Mouse (Mus musculus): ENCODE results near the gene Tmem108. TPM values are rescaled to one million over a fixed set of nuclear protein-coding genes. Genes with fewer than 3 reads are reported as not detected.

Tmem108 gene
- total and polyA plus RNA-seq, 2 experiments from 2014 or later = 23.5 to 25.1 TPM

DNA sequence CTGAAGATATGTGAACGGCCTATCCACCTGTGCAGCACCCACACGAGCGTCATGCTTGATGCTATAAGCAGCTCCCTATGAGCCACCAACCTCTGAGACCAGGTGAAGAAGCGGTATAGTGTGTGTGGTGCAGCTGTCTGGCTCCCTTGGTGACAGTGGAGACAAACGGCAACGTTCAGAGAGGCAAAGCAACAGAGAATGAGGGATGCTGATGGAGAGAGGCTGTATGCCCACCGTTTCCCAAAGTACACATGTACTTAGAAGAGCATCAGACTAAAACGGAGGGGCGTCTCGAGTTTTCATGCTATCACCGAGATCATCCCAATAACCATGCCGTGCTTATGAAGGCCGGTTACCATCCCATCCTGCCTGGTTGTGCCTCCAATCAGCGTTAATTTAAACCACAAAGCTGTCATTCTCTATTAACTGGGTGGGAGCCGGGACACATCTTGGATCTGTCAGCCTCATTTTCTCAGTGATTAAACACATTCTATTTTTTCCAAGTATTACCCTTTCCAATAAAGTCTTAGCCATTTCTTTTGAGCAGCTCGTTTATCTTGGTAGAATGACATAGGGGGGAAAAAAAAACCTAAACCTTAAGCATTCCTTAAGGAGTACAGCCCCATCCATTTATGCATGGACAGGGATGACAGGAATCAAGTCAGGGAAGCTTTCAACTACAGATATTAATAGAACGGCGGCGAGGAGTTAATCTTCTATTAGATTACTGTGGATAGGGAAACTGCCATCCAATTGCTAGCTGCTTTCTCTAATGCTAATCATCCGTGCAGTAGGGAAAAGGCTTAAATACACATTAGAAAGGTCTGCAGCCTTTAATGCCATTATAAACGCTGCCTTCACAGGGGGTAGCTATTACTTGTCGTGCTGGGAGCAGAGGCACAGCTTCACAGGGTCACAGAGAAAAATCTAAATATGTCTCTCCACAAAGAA lies 214.7 kb downstream of the Tmem108 start:
- Histone ChIP-seq H3K9ac (replicated peaks; ENCODE audit: low read depth, low read length) (no peak overlapping the region), H3K4me3 (ENCODE audit: low read depth, low read length) (no peak overlapping the region), H3K4me2 (ENCODE audit: low read depth, low read length) (no peak overlapping the region), H3K4me1 (ENCODE audit: control insufficient read depth, insufficient read depth) (no peaks in the 10 kb centered on the region), H3K9me3 (replicated peaks; ENCODE audit: control insufficient read depth, low read length) (no peaks in the 10 kb centered on the region), H3K36me3 (replicated peaks; ENCODE audit: control insufficient read depth, insufficient read depth, low read length) (no peaks in the 10 kb centered on the region), H3K27me3 (ENCODE audit: control insufficient read depth, insufficient read depth, low read length) (no peaks in the 10 kb centered on the region), H3K27ac (ENCODE audit: low read depth) (no peak overlapping the region)
- no peak for DNase-seq (ENCODE audit: low spot score)
- 75% methylated on average over 22 of the region's 22 CpGs for WGBS
- no peak for ATAC-seq (ENCODE audit: insufficient read depth, low read depth)
- TF ChIP-seq CTCF (IDR thresholded peaks at IDR 0.05; ENCODE audit: low read depth) (no peak), EP300 (IDR thresholded peaks at IDR 0.05; ENCODE audit: low read depth) (no peak)

DNA sequence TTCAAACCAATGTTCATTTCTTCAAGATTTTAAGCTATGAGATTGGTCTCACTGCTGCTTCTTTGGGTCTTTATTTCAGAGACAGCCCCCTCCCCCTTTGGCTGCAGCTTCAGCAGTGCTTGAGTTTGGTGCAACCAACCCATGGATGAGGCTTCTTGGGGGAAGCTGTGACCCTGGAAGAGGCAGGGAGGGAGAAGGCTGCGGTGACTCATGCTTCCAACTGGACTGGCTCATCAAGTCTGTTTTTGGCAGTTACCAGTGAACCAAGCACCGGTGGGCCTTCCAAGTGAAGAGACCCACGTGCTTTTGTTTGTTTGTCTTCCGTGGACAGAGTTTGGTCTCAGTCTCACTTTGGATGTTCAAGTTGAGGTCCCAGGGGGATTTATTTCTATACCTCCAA lies 215.9 kb downstream of the Tmem108 start:
- no peak for DNase-seq (ENCODE audit: low spot score)
- 71% methylated on average over 4 of the region's 4 CpGs for WGBS
- TF ChIP-seq CTCF (IDR thresholded peaks at IDR 0.05; ENCODE audit: low read depth) (no peak), EP300 (IDR thresholded peaks at IDR 0.05; ENCODE audit: low read depth) (no peak)

DNA sequence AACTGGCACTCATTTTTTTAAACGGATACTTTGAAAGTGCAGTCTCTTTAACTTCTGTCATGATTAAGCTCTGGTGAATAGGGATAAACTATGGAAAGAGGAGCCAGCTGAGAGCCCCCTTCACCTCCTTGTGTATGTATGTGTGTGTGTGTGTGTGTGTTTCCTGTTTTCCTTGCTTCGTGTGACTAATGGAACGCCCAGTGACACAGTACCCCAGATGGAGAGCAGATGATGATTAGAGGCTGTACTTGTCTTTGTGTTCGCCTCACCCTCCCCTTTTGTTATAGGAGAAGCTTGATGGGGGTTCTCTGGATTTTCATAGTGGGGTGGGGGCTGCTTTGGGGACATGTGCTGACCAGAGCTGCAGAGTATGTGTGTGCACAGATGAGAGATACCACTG lies 216.4 kb downstream of the Tmem108 start:
- Histone ChIP-seq H3K4me2 (ENCODE audit: low read depth, low read length) (no peak overlapping the region), H3K27me3 (ENCODE audit: control insufficient read depth, insufficient read depth, low read length) (no peaks in the 10 kb centered on the region), H3K36me3 (replicated peaks; ENCODE audit: control insufficient read depth, insufficient read depth, low read length) (no peaks in the 10 kb centered on the region), H3K4me1 (ENCODE audit: control insufficient read depth, insufficient read depth) (no peaks in the 10 kb centered on the region), H3K4me3 (ENCODE audit: low read depth, low read length) (no peak overlapping the region), H3K9me3 (replicated peaks; ENCODE audit: control insufficient read depth, low read length) (no peaks in the 10 kb centered on the region), H3K9ac (replicated peaks; ENCODE audit: low read depth, low read length) (no peak overlapping the region), H3K27ac (ENCODE audit: low read depth) (no peak overlapping the region)
- WGBS = 77% methylated on average over 4 of the region's 4 CpGs
- DNase-seq (ENCODE audit: low spot score) (no peak), ATAC-seq (ENCODE audit: insufficient read depth, low read depth) (no peak)
- TF ChIP-seq EP300 (IDR thresholded peaks at IDR 0.05; ENCODE audit: low read depth) = no peak
- TF ChIP-seq CTCF (IDR thresholded peaks at IDR 0.05; ENCODE audit: low read depth) = no peak

More for the DNA sequence above, 215.9 kb downstream of the Tmem108 start:
- no peak overlapping the region for H3K4me3 ChIP-seq (ENCODE audit: low read depth, low read length)
- H3K4me1 ChIP-seq (ENCODE audit: control insufficient read depth, insufficient read depth) = no peaks in the 10 kb centered on the region
- H3K4me2 ChIP-seq (ENCODE audit: low read depth, low read length) = no peak overlapping the region
- H3K9ac ChIP-seq (replicated peaks; ENCODE audit: low read depth, low read length) = no peak overlapping the region
- no peak for ATAC-seq (ENCODE audit: insufficient read depth, low read depth)
- no peaks in the 10 kb centered on the region for H3K27me3 ChIP-seq (ENCODE audit: control insufficient read depth, insufficient read depth, low read length)
- no peaks in the 10 kb centered on the region for H3K9me3 ChIP-seq (replicated peaks; ENCODE audit: control insufficient read depth, low read length)
- H3K27ac ChIP-seq (ENCODE audit: low read depth) = no peak overlapping the region
- no peaks in the 10 kb centered on the region for H3K36me3 ChIP-seq (replicated peaks; ENCODE audit: control insufficient read depth, insufficient read depth, low read length)

DNA sequence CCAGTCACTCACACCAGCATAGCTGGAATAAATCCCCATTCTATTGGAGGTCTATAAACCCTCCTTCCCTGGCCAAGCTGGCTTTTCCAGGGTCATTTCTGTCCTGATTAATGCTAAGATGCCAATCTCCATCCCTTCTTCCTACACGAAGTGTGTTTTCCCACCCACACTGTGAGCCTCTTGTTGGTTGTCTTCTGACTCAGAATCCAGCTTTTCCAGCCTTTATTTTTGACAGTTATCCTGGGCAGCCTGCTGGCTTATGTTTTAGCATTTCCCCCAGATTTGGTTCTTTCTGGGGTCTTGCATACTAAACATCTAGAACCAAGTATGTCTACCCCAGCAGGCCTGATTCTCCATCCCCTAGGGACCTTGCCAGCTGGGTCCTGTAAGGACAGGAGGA lies 217.0 kb downstream of the Tmem108 start:
- H3K9ac ChIP-seq (replicated peaks; ENCODE audit: low read depth, low read length) = no peak overlapping the region

DNA sequence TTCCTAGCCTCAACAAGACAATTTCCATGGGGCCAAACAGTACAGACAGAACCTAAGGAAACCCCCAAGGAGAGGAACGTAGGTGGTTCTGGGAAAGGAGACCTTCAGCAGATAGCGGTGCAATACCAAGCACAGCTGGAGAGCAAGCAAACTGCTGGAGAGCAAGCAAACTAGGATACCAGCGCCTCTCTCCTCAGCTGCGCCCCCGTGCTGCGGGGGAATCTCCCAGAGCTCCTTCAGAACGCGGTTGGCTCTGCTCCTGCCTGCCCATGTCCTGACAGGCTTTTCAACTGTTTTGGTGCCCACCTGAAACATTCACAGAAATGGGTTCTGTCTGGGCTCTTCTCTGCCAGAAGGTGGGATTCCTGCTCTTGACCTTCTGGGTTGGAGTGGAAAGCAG lies 221.1 kb downstream of the Tmem108 start:
- no peak overlapping the region for H3K9ac ChIP-seq (replicated peaks; ENCODE audit: low read depth, low read length)
- H3K4me3 ChIP-seq (ENCODE audit: low read depth, low read length) = no peak overlapping the region
- TF ChIP-seq EP300 (IDR thresholded peaks at IDR 0.05; ENCODE audit: low read depth) (no peak), CTCF (IDR thresholded peaks at IDR 0.05; ENCODE audit: low read depth) (no peak)
- no peaks in the 10 kb centered on the region for H3K4me1 ChIP-seq (ENCODE audit: control insufficient read depth, insufficient read depth)
- H3K27ac ChIP-seq (ENCODE audit: low read depth) = no peak overlapping the region
- no peaks in the 10 kb centered on the region for H3K27me3 ChIP-seq (ENCODE audit: control insufficient read depth, insufficient read depth, low read length)
- DNase-seq (ENCODE audit: low spot score) = no peak
- H3K9me3 ChIP-seq (replicated peaks; ENCODE audit: control insufficient read depth, low read length) = no peaks in the 10 kb centered on the region
- no peak for ATAC-seq (ENCODE audit: insufficient read depth, low read depth)
- 83% methylated on average over 8 of the region's 8 CpGs for WGBS
- no peak overlapping the region for H3K4me2 ChIP-seq (ENCODE audit: low read depth, low read length)
- H3K36me3 ChIP-seq (replicated peaks; ENCODE audit: control insufficient read depth, insufficient read depth, low read length) = no peaks in the 10 kb centered on the region

More for the DNA sequence above, 217.0 kb downstream of the Tmem108 start:
- H3K9me3 ChIP-seq (replicated peaks; ENCODE audit: control insufficient read depth, low read length) = no peaks in the 10 kb centered on the region
- no peak for ATAC-seq (ENCODE audit: insufficient read depth, low read depth)
- 79% methylated on average over 1 of the region's 1 CpGs for WGBS
- DNase-seq (ENCODE audit: low spot score) = no peak
- no peaks in the 10 kb centered on the region for H3K4me1 ChIP-seq (ENCODE audit: control insufficient read depth, insufficient read depth)
- no peaks in the 10 kb centered on the region for H3K27me3 ChIP-seq (ENCODE audit: control insufficient read depth, insufficient read depth, low read length)
- H3K27ac ChIP-seq (ENCODE audit: low read depth) = no peak overlapping the region
- TF ChIP-seq EP300 (IDR thresholded peaks at IDR 0.05; ENCODE audit: low read depth) (no peak), CTCF (IDR thresholded peaks at IDR 0.05; ENCODE audit: low read depth) (no peak)
- no peak overlapping the region for H3K4me2 ChIP-seq (ENCODE audit: low read depth, low read length)
- H3K4me3 ChIP-seq (ENCODE audit: low read depth, low read length) = no peak overlapping the region
- H3K36me3 ChIP-seq (replicated peaks; ENCODE audit: control insufficient read depth, insufficient read depth, low read length) = no peaks in the 10 kb centered on the region

Measured in heart, postnatal 0 days (tissue).